Mouse (Mus musculus) olfactory bulb, adult 2 months (tissue): ENCODE measurements around the gene Prcd.

Experiments used
- CTCF ChIP-seq: fragments of 200-500 bp; IDR thresholded peaks from 2 replicates; pipeline ENCODE4 v1.5.1; 2012; ENCODE audit warnings: low read depth, mild to moderate bottlenecking, low read length, moderate library complexity; ENCODE audit not compliant: insufficient read depth
- POLR2A ChIP-seq: fragments of 200-500 bp; IDR thresholded peaks from 2 replicates; pipeline ENCODE4 v1.6.1; 2012; ENCODE audit warnings: mild to moderate bottlenecking, low read depth, low read length, moderate library complexity; ENCODE audit not compliant: insufficient read depth

DNA sequence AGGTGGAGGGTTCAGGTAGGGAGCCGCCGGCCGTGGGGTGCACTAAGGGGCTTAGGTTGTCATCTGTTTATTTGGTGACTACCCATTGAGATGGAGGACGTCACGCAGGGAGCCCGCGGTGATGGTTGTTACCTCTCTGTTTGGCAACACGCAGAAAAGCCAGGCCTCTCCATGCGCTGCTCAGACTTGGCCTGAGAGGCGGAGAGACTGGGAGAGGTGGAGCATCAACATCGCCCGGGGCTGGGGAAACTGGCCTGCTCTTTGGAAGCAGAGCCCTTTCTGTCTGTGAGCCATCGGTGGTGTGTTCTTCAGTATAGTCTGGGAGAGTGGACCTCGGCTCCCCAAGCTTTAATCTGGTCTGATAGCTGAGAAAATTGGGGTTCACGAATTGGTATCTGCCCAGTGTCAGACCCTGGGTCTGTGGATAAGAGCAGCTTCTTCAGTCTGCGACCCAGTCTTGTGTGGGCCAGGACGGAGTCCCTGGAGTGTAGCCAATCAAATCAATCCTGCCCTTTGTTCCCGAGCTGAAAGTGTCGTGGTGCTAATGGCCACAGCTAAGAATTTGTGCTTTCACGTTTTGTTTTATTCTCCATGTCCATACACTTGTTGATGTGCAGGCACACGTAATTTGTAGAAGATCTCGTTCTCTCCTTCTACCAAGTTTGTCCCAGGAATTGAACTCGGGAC, 42.0 kb downstream of the Prcd start:
- TF ChIP-seq POLR2A (no peak), CTCF (no peak)
